Mouse (Mus musculus) heart, embryonic 14.5 days (tissue): ENCODE data around the gene Ift52. TPM values are rescaled to one million over a fixed set of nuclear protein-coding genes. Genes with fewer than 3 reads are reported as not detected.
"Not testable (repeated sequence)": the region's sequence is repeated elsewhere in the genome, so short reads cannot be mapped to it uniquely, and the experiment has no call there.

Experiments
- ATAC-seq: fragments of 200-750 bp; cut with Nextera tagmentation; 2 replicates; pipeline ENCODE4 v1.8.0; 2017; ENCODE audit warnings: low read depth, moderate TSS enrichment; ENCODE audit not compliant: insufficient number of reproducible peaks, insufficient read depth, low FRiP score
- H3K27ac ChIP-seq, 2 experiments: fragments of 200-500 bp in 1 of 2; fragments of 300-500 bp in 1 of 2; sonication (generic) in 1 of 2; replicated peaks in 1 of 2; 2 replicates each; pipeline ENCODE4 v1.5.1; 2012 to 2014; ENCODE audit warnings: low read depth in 2 of 2, low read length in 2 of 2, control low read depth in 1 of 2, mild to moderate bottlenecking in 1 of 2, mixed read lengths in 1 of 2; ENCODE audit not compliant: control insufficient read depth in 1 of 2, insufficient read depth in 1 of 2
- H3K27me3 ChIP-seq: fragments of 300-500 bp; sonication (generic); 2 replicates; pipeline ENCODE4 v1.6.1; 2014; ENCODE audit warnings: mild to moderate bottlenecking, low read length, control low read depth; ENCODE audit not compliant: control insufficient read depth, insufficient read depth
- H3K36me3 ChIP-seq: fragments of 300-500 bp; sonication (generic); 2 replicates; pipeline ENCODE4 v1.6.1; 2014; ENCODE audit warnings: mild to moderate bottlenecking, control low read depth, low read length, mixed read lengths; ENCODE audit not compliant: control insufficient read depth, insufficient read depth
- H3K4me1 ChIP-seq, 2 experiments: fragments of 200-500 bp in 1 of 2; fragments of 300-500 bp in 1 of 2; sonication (generic) in 1 of 2; 2 replicates each; pipeline ENCODE4 v1.6.1; 2012 to 2014; ENCODE audit warnings: low read length in 2 of 2, control low read depth in 1 of 2, mixed read lengths in 1 of 2; ENCODE audit not compliant: control insufficient read depth in 2 of 2, insufficient read depth in 2 of 2
- H3K4me2 ChIP-seq: fragments of 300-500 bp; sonication (generic); 2 replicates; pipeline ENCODE4 v1.6.1; 2014; ENCODE audit warnings: mild to moderate bottlenecking, low read length
- H3K4me3 ChIP-seq, 2 experiments: fragments of 200-500 bp in 1 of 2; fragments of 300-500 bp in 1 of 2; sonication (generic) in 1 of 2; 2 replicates each; pipeline ENCODE4 v1.5.1; 2012 to 2014; ENCODE audit warnings: low read length in 2 of 2, mild to moderate bottlenecking in 2 of 2, control low read depth in 1 of 2, low read depth in 1 of 2, moderate library complexity in 1 of 2; ENCODE audit not compliant: control insufficient read depth in 1 of 2, insufficient read depth in 1 of 2
- H3K9ac ChIP-seq: fragments of 300-500 bp; sonication (generic); 2 replicates; pipeline ENCODE4 v1.6.1; 2014; ENCODE audit warnings: mild to moderate bottlenecking, low read length
- H3K9me3 ChIP-seq: fragments of 300-500 bp; sonication (generic); 2 replicates; pipeline ENCODE4 v1.6.1; 2016; ENCODE audit warnings: low read length, control low read depth; ENCODE audit not compliant: control insufficient read depth
- WGBS: fragments of 180-500 bp; shearing (Covaris S2); extraction: QIAGEN DNeasy Blood & Tissue Kit; methylation state at CpG from one replicate; pipeline ENCODE4 v1.1.7; 2014; 5-methylcytosine and 5-hydroxymethylcytosine counted together
- polyA plus RNA-seq: library from polyadenylated mRNA; unstranded; fragments of >200 nt; fragmentation: Nextera tagmentation; extraction: Ambion mirVana; gene quantifications from 2 replicates; pipeline ENCODE4 v1.2.1, GENCODE M21; 2014

Gene Ift52
- polyA plus RNA-seq, 1 experiment from 2014 or later = 38.7 TPM

GRCm38 (mm10) chr2:163052826-163053225, 35.7 kb downstream of the Ift52 start:
- Histone ChIP-seq H3K4me1 (peaks cover 17 to 28% of the 10 kb centered on the region in 2 experiments), H3K9ac (no peak overlapping the region), H3K9me3 (no peaks in the 10 kb centered on the region), H3K27ac (no peak overlapping the region), H3K36me3 (0 out of 2 replicates have a peak, but pooled peaks cover 13% of the 10 kb centered on the region), H3K4me3 (no peak overlapping the region), H3K27me3 (no peaks in the 10 kb centered on the region), H3K4me2 (no peak overlapping the region)
- WGBS = 63% methylated on average over 4 of the region's 4 CpGs
- no peak for ATAC-seq

- H3K9me3 ChIP-seq = no peaks in the 10 kb centered on the region
- peaks cover 17 to 28% of the 10 kb centered on the region in 2 experiments for H3K4me1 ChIP-seq
- peak within 1 kb of the TSS in 1 of 2 experiments; percentile 35; a peak in 2 of 4 replicates for H3K27ac ChIP-seq
- no peaks in the 10 kb centered on the region for H3K27me3 ChIP-seq
- peak; percentile 98 for ATAC-seq
- peak within 1 kb of the TSS; percentile 64 to 74 for H3K4me3 ChIP-seq
- H3K4me2 ChIP-seq = peak within 1 kb of the TSS; percentile 99
- peak within 1 kb of the TSS; percentile 76 for H3K9ac ChIP-seq
- under 1% methylated on average over 48 of the region's 48 CpGs for WGBS
- 0 out of 2 replicates have a peak, but pooled peaks cover 6% of the 10 kb centered on the region for H3K36me3 ChIP-seq
Measured at GRCm38 (mm10) chr2:163054335-163054840, 37.2 kb downstream of the Ift52 start, which contains the start of gene Mybl2. Gene Mybl2, plus strand, starts transcription at chr2:163054687.

DNA sequence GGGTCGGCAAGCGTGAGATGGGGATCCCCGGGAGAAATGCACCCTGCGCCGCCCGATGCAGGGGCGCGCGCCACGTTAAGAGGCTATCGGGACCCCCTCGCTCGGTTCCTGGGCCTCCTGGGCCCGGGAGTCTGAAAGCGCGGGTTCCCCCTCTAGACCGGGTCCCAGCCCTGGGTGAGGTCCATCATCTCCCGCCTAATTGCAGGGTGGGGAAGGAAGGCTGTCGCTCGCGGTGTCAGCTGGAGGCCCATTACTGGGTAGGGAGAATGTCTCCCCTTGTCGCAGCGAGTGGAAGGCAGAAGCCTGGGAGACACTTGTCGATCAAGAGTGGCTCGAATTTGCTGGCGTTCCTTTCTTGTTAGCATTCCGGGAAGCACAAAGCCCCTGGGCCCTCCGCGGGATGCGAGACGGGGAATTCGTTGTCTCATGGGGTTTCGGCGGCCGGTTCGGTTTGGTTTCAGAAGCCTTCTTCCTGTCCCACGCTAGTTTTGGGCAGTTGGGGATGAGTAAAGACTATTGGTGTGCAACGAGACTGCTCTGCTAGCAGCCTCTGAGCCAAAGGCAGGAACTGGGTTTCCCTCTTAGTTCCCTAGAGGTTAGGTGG, 37.8 kb downstream of the Ift52 start:
- Histone ChIP-seq H3K4me1 (peaks cover 17 to 28% of the 10 kb centered on the region in 2 experiments), H3K9ac (peak overlapping the region; percentile 76), H3K27ac (peak overlapping the region in 1 of 2 experiments; percentile 35; a peak in 2 of 4 replicates), H3K36me3 (0 out of 2 replicates have a peak, but pooled peaks cover 6% of the 10 kb centered on the region), H3K9me3 (no peaks in the 10 kb centered on the region), H3K4me2 (peak overlapping the region; percentile 99), H3K4me3 (peak overlapping the region; percentile 64 to 74), H3K27me3 (no peaks in the 10 kb centered on the region)
- no peak for ATAC-seq
- WGBS = under 1% methylated on average over 36 of the region's 38 CpGs

DNA sequence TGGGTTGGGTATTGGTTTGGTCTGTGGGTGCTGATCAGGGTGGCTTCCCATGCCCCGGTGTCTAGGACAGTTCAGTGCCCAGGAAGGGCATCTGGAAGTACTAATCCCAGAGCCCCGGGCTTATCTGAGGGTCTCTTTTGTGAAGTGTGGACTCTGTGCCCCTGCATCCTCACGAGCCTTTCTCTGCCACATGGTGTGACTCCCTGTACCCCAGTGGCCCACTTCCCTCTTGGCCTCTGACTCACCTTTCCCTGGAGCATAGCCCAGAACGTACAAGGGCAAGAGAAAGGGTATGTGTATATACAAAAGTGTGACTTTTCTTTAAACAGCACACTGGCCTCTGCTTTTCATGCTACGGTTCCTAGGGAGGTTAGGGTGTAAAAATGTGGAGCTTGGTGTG, 38.6 kb downstream of the Ift52 start:
- ATAC-seq = no peak
- Histone ChIP-seq H3K4me3 (peak overlapping the region; percentile 64 to 74), H3K4me1 (peaks cover 17 to 28% of the 10 kb centered on the region in 2 experiments)

GRCm38 (mm10) chr2:163056584-163056983, 39.4 kb downstream of the Ift52 start:
- no peak for ATAC-seq
- Histone ChIP-seq H3K9me3 (no peaks in the 10 kb centered on the region), H3K36me3 (no peaks in the 10 kb centered on the region), H3K27ac (no peak overlapping the region), H3K9ac (no peak overlapping the region), H3K4me2 (no peak overlapping the region), H3K4me3 (no peak overlapping the region), H3K27me3 (no peaks in the 10 kb centered on the region), H3K4me1 (peaks cover 17 to 28% of the 10 kb centered on the region in 2 experiments)
- WGBS = 72% methylated on average over 9 of the region's 9 CpGs

More for the DNA sequence above, 38.6 kb downstream of the Ift52 start:
- Histone ChIP-seq H3K9ac (peak overlapping the region; percentile 76), H3K36me3 (no peaks in the 10 kb centered on the region), H3K9me3 (no peaks in the 10 kb centered on the region), H3K27ac (no peak overlapping the region), H3K27me3 (no peaks in the 10 kb centered on the region), H3K4me2 (peak overlapping the region; percentile 99)
- 12% methylated on average over 5 of the region's 5 CpGs for WGBS

- H3K36me3 ChIP-seq = peaks cover 16% of the 10 kb centered on the region
- not testable (repeated sequence) for H3K27ac ChIP-seq, H3K9me3 ChIP-seq, H3K27me3 ChIP-seq, ATAC-seq, H3K4me3 ChIP-seq, H3K9ac ChIP-seq, H3K4me2 ChIP-seq
- WGBS = 89% methylated on average over 6 of the region's 7 CpGs
- peaks cover 9 to 24% of the 10 kb centered on the region in 2 experiments for H3K4me1 ChIP-seq
Measured at GRCm38 (mm10) chr2:163058981-163059380, 41.8 kb downstream of the Ift52 start.

GRCm38 (mm10) chr2:163060630-163061029, 43.5 kb downstream of the Ift52 start:
- no peak for ATAC-seq
- H3K4me3 ChIP-seq = no peak overlapping the region
- H3K4me1 ChIP-seq = peaks cover 4 to 13% of the 10 kb centered on the region in 2 experiments; a peak in 3 of 4 replicates
- H3K4me2 ChIP-seq = no peak overlapping the region
- H3K27me3 ChIP-seq = no peaks in the 10 kb centered on the region
- H3K27ac ChIP-seq = no peak overlapping the region
- no peak overlapping the region for H3K9ac ChIP-seq
- H3K9me3 ChIP-seq = no peaks in the 10 kb centered on the region
- H3K36me3 ChIP-seq = peaks cover 29% of the 10 kb centered on the region
- 70% methylated on average over 6 of the region's 6 CpGs for WGBS
